Mouse (Mus musculus) layer of hippocampus, postnatal 10 days (tissue): ENCODE data around the gene Olfr263. TPM values are rescaled to one million over a fixed set of nuclear protein-coding genes. Genes with fewer than 3 reads are reported as not detected.

Experiments
- DNase-seq, 2 experiments: peaks; one replicate each; pipeline ENCODE4 v3.0.0; 2021; ENCODE audit warnings: low spot score in 2 of 2
- total RNA-seq, 2 experiments: library from RNA; stranded (reverse); gene quantifications; 2 replicates each; pipeline ENCODE4 v1.2.3; 2021

The Olfr263 gene
- total RNA-seq, 2 experiments from 2014 or later = not detected

- peak; percentile 72 to 83 for DNase-seq
These were observed 40.4 kb downstream of the Olfr263 start for GRCm38 (mm10) chr13:21169657-21170430.

GRCm38 (mm10) chr13:21170431-21171155, 41.2 kb downstream of the Olfr263 start:
- DNase-seq = peak in 1 of 2 experiments; percentile 11

- DNase-seq = peak in 1 of 2 experiments; percentile 40
These were observed 41.7 kb downstream of the Olfr263 start for GRCm38 (mm10) chr13:21171156-21171530.

GRCm38 (mm10) chr13:21171600-21172150, 42.2 kb downstream of the Olfr263 start:
- DNase-seq = peak in 1 of 2 experiments; percentile 43

- peak; percentile 64 to 75 for DNase-seq
These were observed 43.0 kb downstream of the Olfr263 start for GRCm38 (mm10) chr13:21172241-21173027.

- DNase-seq = peak; percentile 74 to 75
These were observed 43.6 kb downstream of the Olfr263 start for GRCm38 (mm10) chr13:21173072-21173471.

- DNase-seq = no peak
These were observed 47.3 kb downstream of the Olfr263 start for GRCm38 (mm10) chr13:21176733-21177132.

GRCm38 (mm10) chr13:21177657-21178056, 48.2 kb downstream of the Olfr263 start:
- no peak for DNase-seq

GRCm38 (mm10) chr13:21178364-21178763, 48.9 kb downstream of the Olfr263 start:
- no peak for DNase-seq

GRCm38 (mm10) chr13:21179367-21179723, 49.9 kb downstream of the Olfr263 start, which contains the start of gene Trim27:
Trim27 (plus strand) TSS chr13:21179445.
- no peak for DNase-seq

- DNase-seq = peak; percentile 80 to 88
These were observed 50.5 kb downstream of the Olfr263 start for GRCm38 (mm10) chr13:21179724-21180550.

GRCm38 (mm10) chr13:21180551-21181530, 51.4 kb downstream of the Olfr263 start:
- peak; percentile 61 to 69 for DNase-seq

GRCm38 (mm10) chr13:21181996-21182395, 52.6 kb downstream of the Olfr263 start:
- DNase-seq = no peak

- DNase-seq = no peak
These were observed 53.6 kb downstream of the Olfr263 start for GRCm38 (mm10) chr13:21183066-21183465.

GRCm38 (mm10) chr13:21183661-21184060, 54.2 kb downstream of the Olfr263 start:
- no peak for DNase-seq

GRCm38 (mm10) chr13:21185521-21185920, 56.1 kb downstream of the Olfr263 start:
- no peak for DNase-seq
